Mouse (Mus musculus): ENCODE results near the gene Fem1a.

Fem1a gene

GRCm38 (mm10) chr17:56278340-56278739 is 21.7 kb downstream of the Fem1a start:
- DNase-seq (ENCODE audit: low read depth, low spot score) = no peak

- no peak for DNase-seq (ENCODE audit: low read depth, low spot score)
These were observed 23.0 kb downstream of the Fem1a start for GRCm38 (mm10) chr17:56279481-56280155.

- DNase-seq (ENCODE audit: low read depth, low spot score) = no peak
These were observed 24.6 kb downstream of the Fem1a start for GRCm38 (mm10) chr17:56281193-56281592.

GRCm38 (mm10) chr17:56282802-56283201 is 26.2 kb downstream of the Fem1a start:
- no peak for DNase-seq (ENCODE audit: low read depth, low spot score)

GRCm38 (mm10) chr17:56283316-56283715 is 26.7 kb downstream of the Fem1a start:
- no peak for DNase-seq (ENCODE audit: low read depth, low spot score)

- DNase-seq (ENCODE audit: low read depth, low spot score) = no peak
These were observed 29.4 kb downstream of the Fem1a start for GRCm38 (mm10) chr17:56285995-56286394.

- DNase-seq (ENCODE audit: low read depth, low spot score) = no peak
These were observed 31.2 kb downstream of the Fem1a start for GRCm38 (mm10) chr17:56287830-56288229.

GRCm38 (mm10) chr17:56288866-56289265 is 32.3 kb downstream of the Fem1a start:
- no peak for DNase-seq (ENCODE audit: low read depth, low spot score)

GRCm38 (mm10) chr17:56289371-56290331 is 33.0 kb downstream of the Fem1a start:
- no peak for DNase-seq (ENCODE audit: low read depth, low spot score)

- peak; percentile 74 for DNase-seq (ENCODE audit: low read depth, low spot score)
These were observed 34.0 kb downstream of the Fem1a start for GRCm38 (mm10) chr17:56290388-56291170.

GRCm38 (mm10) chr17:56291171-56291511 is 34.5 kb downstream of the Fem1a start:
- DNase-seq (ENCODE audit: low read depth, low spot score) = peak; percentile 68

GRCm38 (mm10) chr17:56291826-56292475 is 35.3 kb downstream of the Fem1a start:
- no peak for DNase-seq (ENCODE audit: low read depth, low spot score)

- no peak for DNase-seq (ENCODE audit: low read depth, low spot score)
These were observed 36.1 kb downstream of the Fem1a start, which contains the start of gene Plin3 for GRCm38 (mm10) chr17:56292531-56293222. Gene Plin3, minus strand, starts transcription at chr17:56292873.

- no peak for DNase-seq (ENCODE audit: low read depth, low spot score)
These were observed 36.7 kb downstream of the Fem1a start for GRCm38 (mm10) chr17:56293291-56293690.

GRCm38 (mm10) chr17:56294241-56294640 is 37.6 kb downstream of the Fem1a start:
- no peak for DNase-seq (ENCODE audit: low read depth, low spot score)

- no peak for DNase-seq (ENCODE audit: low read depth, low spot score)
These were observed 39.6 kb downstream of the Fem1a start for GRCm38 (mm10) chr17:56296201-56296600.

- no peak for DNase-seq (ENCODE audit: low read depth, low spot score)
These were observed 41.6 kb downstream of the Fem1a start for GRCm38 (mm10) chr17:56298238-56298637.

GRCm38 (mm10) chr17:56300186-56300585 is 43.6 kb downstream of the Fem1a start, which contains the start of gene Arrdc5:
Gene Arrdc5, minus strand, starts transcription at chr17:56300286.
- DNase-seq (ENCODE audit: low read depth, low spot score) = no peak

GRCm38 (mm10) chr17:56302363-56302996 is 45.9 kb downstream of the Fem1a start:
- DNase-seq (ENCODE audit: low read depth, low spot score) = no peak

GRCm38 (mm10) chr17:56303160-56303846 is 46.7 kb downstream of the Fem1a start, which contains the start of gene Uhrf1:
Gene Uhrf1, plus strand, starts transcription at chr17:56303321.
- DNase-seq (ENCODE audit: low read depth, low spot score) = peak; percentile 87
